15 mouse cellular contexts compared by ENCODE assay signal in genomic region chr10:37691939-37692338, GRCm38 (mm10).
DNase-seq lines count a peak whose midpoint lies in the region; ATAC-seq lines count a peak whose summit lies in the region.
"Had no signal": no experiment of that assay in that cellular context is flagged by ENCODE, and none has a peak within 500 bp of the region (broad histone marks: within the 10 kb centered on the region; RNA-seq: fewer than 3 reads in every experiment).

No protein-coding gene starts in this region.

- DNase-seq in brain, adult 2 months (ENCODE audit: low read depth, low spot score), result peak; percentile 80
- peak; percentile 23 for DNase-seq in cerebellum, adult 11-12 months
- peak; percentile 12 for DNase-seq in gonadal fat pad, adult 2 months (ENCODE audit: low read depth)
- no peak for DNase-seq in ovary, adult 18-20 months (ENCODE audit: low spot score)
- no peak for DNase-seq in thymus, postnatal 25 days
- DNase-seq: gastrocnemius, postnatal 36 days; kidney, adult 8-10 months had no signal

- ATAC-seq in hindbrain, embryonic 16.5 days, result peak; percentile 91
- ATAC-seq in hindbrain, embryonic 13.5 days (ENCODE audit: low FRiP score), result no peak
- no peak for ATAC-seq in megakaryocyte-erythroid progenitor cell, adult 5-6 weeks (replicated peaks; ENCODE audit: low FRiP score, low TSS enrichment, poor library complexity, severe bottlenecking)

- no peaks in the 10 kb centered on the region for H3K27me3 ChIP-seq in hindbrain, embryonic 16.5 days (replicated peaks; ENCODE audit: control insufficient read depth, insufficient read depth, low read length)
- no peaks in the 10 kb centered on the region for H3K27me3 ChIP-seq in hindbrain, embryonic 13.5 days
- H3K27me3 ChIP-seq: heart, embryonic 13.5 days; limb, embryonic 15.5 days; lung, embryonic 15.5 days; megakaryocyte, embryonic 14.5 days had no signal

- no peak overlapping the region for H3K4me3 ChIP-seq in hindbrain, embryonic 16.5 days (ENCODE audit: low read length)
- H3K4me3 ChIP-seq in hindbrain, embryonic 13.5 days, result no peak overlapping the region
- H3K4me3 ChIP-seq: heart, embryonic 13.5 days; limb, embryonic 15.5 days; lung, embryonic 15.5 days; megakaryocyte, embryonic 14.5 days had no signal

- no peak overlapping the region for H3K9ac ChIP-seq in hindbrain, embryonic 16.5 days (ENCODE audit: low read depth, low read length)
- no peak overlapping the region for H3K9ac ChIP-seq in hindbrain, embryonic 13.5 days
- H3K9ac ChIP-seq: heart, embryonic 13.5 days; limb, embryonic 15.5 days; lung, embryonic 15.5 days had no signal

- no peak overlapping the region for H3K4me2 ChIP-seq in hindbrain, embryonic 16.5 days (ENCODE audit: low read length)
- no peak overlapping the region for H3K4me2 ChIP-seq in hindbrain, embryonic 13.5 days
- H3K4me2 ChIP-seq: heart, embryonic 13.5 days; limb, embryonic 15.5 days; lung, embryonic 15.5 days had no signal

- no peak overlapping the region; the same call in 1 of the 2 replicates for H3K27ac ChIP-seq in hindbrain, embryonic 16.5 days (ENCODE audit: low read depth, low read length)
- no peak overlapping the region for H3K27ac ChIP-seq in hindbrain, embryonic 13.5 days
- H3K27ac ChIP-seq: heart, embryonic 13.5 days; lung, embryonic 15.5 days had no signal

- WGBS in hindbrain, embryonic 16.5 days, result 26% methylated on average over 2 of the region's 2 CpGs
- WGBS in hindbrain, embryonic 13.5 days, result 33% methylated on average over 2 of the region's 2 CpGs

- H3K36me3 ChIP-seq in hindbrain, embryonic 16.5 days (ENCODE audit: control insufficient read depth, insufficient read depth, low read length), result no peaks in the 10 kb centered on the region
- no peaks in the 10 kb centered on the region for H3K36me3 ChIP-seq in hindbrain, embryonic 13.5 days
- H3K36me3 ChIP-seq: G1E; heart, embryonic 13.5 days; limb, embryonic 15.5 days; lung, embryonic 15.5 days had no signal

- H3K9me3 ChIP-seq in hindbrain, embryonic 16.5 days (ENCODE audit: control insufficient read depth, low read length), result no peaks in the 10 kb centered on the region
- H3K9me3 ChIP-seq in hindbrain, embryonic 13.5 days, result no peaks in the 10 kb centered on the region
- H3K9me3 ChIP-seq: G1E; heart, embryonic 13.5 days; limb, embryonic 15.5 days; lung, embryonic 15.5 days; megakaryocyte, embryonic 14.5 days had no signal

- H3K4me1 ChIP-seq in hindbrain, embryonic 16.5 days (ENCODE audit: control insufficient read depth, insufficient read depth, low read depth, low read length), result peaks cover 5% of the 10 kb centered on the region
- 0 out of 2 replicates have a peak, but pooled peaks cover 6% of the 10 kb centered on the region for H3K4me1 ChIP-seq in hindbrain, embryonic 13.5 days (replicated peaks)
- H3K4me1 ChIP-seq: heart, embryonic 13.5 days; limb, embryonic 15.5 days; lung, embryonic 15.5 days; megakaryocyte, embryonic 14.5 days had no signal

Comparison
In these comparisons a context has a peak if more than half of its experiments do, and no peak if none do; other contexts are left out.
1. DNase-seq: peak in brain, adult 2 months (single experiment), cerebellum, adult 11-12 months (single experiment) and gonadal fat pad, adult 2 months (single experiment); none in ovary, adult 18-20 months (single experiment) and thymus, postnatal 25 days (single experiment).